ENCODE assay signal across 12 mouse cellular contexts in the genomic region with DNA sequence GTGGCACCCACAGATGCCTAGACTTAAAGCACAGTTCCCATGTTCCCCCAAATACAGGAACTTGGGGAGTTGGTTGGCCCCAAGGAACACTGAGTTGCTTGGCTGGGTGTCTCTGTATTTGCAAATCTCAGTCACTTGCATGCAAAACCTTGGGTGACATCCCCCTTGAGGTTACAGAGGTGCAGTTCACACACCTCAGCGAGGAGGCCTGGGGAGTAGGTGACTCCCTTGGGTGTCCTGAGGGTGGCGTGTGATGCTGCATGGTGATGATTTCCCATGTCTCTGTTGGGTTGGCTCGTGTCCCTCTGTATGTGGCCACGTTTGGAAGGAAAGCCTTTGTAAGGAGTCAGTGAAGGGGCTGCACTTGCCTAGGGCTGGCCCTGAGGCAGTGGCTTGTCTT.
"Had no signal": no experiment of that assay in that cellular context is flagged by ENCODE, and none has a peak within 500 bp of the region (broad histone marks: within the 10 kb centered on the region; RNA-seq: fewer than 3 reads in every experiment).

No protein-coding gene starts in this region.

- ATAC-seq: hindbrain, postnatal 0 days; intestine, embryonic 16.5 days had no signal

- DNase-seq: gastrocnemius, postnatal 25 days; heart, adult 18-20 months; heart, postnatal 14 days; heart, postnatal 36 days; kidney, adult 11 months; kidney, adult 2 months; kidney, postnatal 10 days; kidney, postnatal 25 days; kidney, postnatal 4 days; liver had no signal
